Mouse (Mus musculus): Measurements from ENCODE around the gene Inhbe.

Inhbe gene

GRCm38 (mm10) chr10:127348957-127349356 lies 5.3 kb downstream of the Inhbe start:
- peak in 1 of 2 experiments; percentile 53 for DNase-seq (ENCODE audit: inconsistent age in 2 of 2, low spot score in 1 of 2)

GRCm38 (mm10) chr10:127346173-127346572 lies 8.0 kb downstream of the Inhbe start:
- no peak for DNase-seq (ENCODE audit: inconsistent age in 2 of 2, low spot score in 1 of 2)

- DNase-seq (ENCODE audit: inconsistent age in 2 of 2, low spot score in 1 of 2): no peak
These were observed 11.2 kb downstream of the Inhbe start for GRCm38 (mm10) chr10:127343029-127343428.

- DNase-seq (ENCODE audit: inconsistent age in 2 of 2, low spot score in 1 of 2): peak; percentile 82 to 95
These were observed 12.1 kb downstream of the Inhbe start, which contains the start of gene Gli1 for GRCm38 (mm10) chr10:127341891-127342639. TSS of gene Gli1 (minus strand) at chr10:127341974.

GRCm38 (mm10) chr10:127341360-127341690 lies 12.9 kb downstream of the Inhbe start:
- DNase-seq (ENCODE audit: inconsistent age in 2 of 2, low spot score in 1 of 2): peak in 1 of 2 experiments; percentile 33

GRCm38 (mm10) chr10:127340577-127341359 lies 13.4 kb downstream of the Inhbe start:
- DNase-seq (ENCODE audit: inconsistent age in 2 of 2, low spot score in 1 of 2): peak in 1 of 2 experiments; percentile 41

GRCm38 (mm10) chr10:127339683-127340576 lies 14.3 kb downstream of the Inhbe start:
- peak in 1 of 2 experiments; percentile 70 for DNase-seq (ENCODE audit: inconsistent age in 2 of 2, low spot score in 1 of 2)

- peak; percentile 87 to 96 for DNase-seq (ENCODE audit: inconsistent age in 2 of 2, low spot score in 1 of 2)
These were observed 15.1 kb downstream of the Inhbe start for GRCm38 (mm10) chr10:127338930-127339682.

GRCm38 (mm10) chr10:127337536-127338099 lies 16.6 kb downstream of the Inhbe start:
- DNase-seq (ENCODE audit: inconsistent age in 2 of 2, low spot score in 1 of 2): no peak

GRCm38 (mm10) chr10:127336952-127337351 lies 17.3 kb downstream of the Inhbe start:
- DNase-seq (ENCODE audit: inconsistent age in 2 of 2, low spot score in 1 of 2): no peak

- DNase-seq (ENCODE audit: inconsistent age in 2 of 2, low spot score in 1 of 2): no peak
These were observed 18.9 kb downstream of the Inhbe start for GRCm38 (mm10) chr10:127335271-127335670.

- DNase-seq (ENCODE audit: inconsistent age in 2 of 2, low spot score in 1 of 2): peak; percentile 11 to 47
These were observed 21.1 kb downstream of the Inhbe start for GRCm38 (mm10) chr10:127333152-127333551.

GRCm38 (mm10) chr10:127332211-127332874 lies 21.9 kb downstream of the Inhbe start:
- peak in 1 of 2 experiments; percentile 7 for DNase-seq (ENCODE audit: inconsistent age in 2 of 2, low spot score in 1 of 2)

GRCm38 (mm10) chr10:127330212-127330611 lies 24.0 kb downstream of the Inhbe start:
- DNase-seq (ENCODE audit: inconsistent age in 2 of 2, low spot score in 1 of 2): no peak

- no peak for DNase-seq (ENCODE audit: inconsistent age in 2 of 2, low spot score in 1 of 2)
These were observed 26.6 kb downstream of the Inhbe start for GRCm38 (mm10) chr10:127327461-127328145.

- DNase-seq (ENCODE audit: inconsistent age in 2 of 2, low spot score in 1 of 2): peak; percentile 55 to 71
These were observed 27.4 kb downstream of the Inhbe start for GRCm38 (mm10) chr10:127326828-127327227.

GRCm38 (mm10) chr10:127326017-127326801 lies 28.0 kb downstream of the Inhbe start:
- DNase-seq (ENCODE audit: inconsistent age in 2 of 2, low spot score in 1 of 2): peak in 1 of 2 experiments; percentile 78

- DNase-seq (ENCODE audit: inconsistent age in 2 of 2, low spot score in 1 of 2): no peak
These were observed 28.7 kb downstream of the Inhbe start for GRCm38 (mm10) chr10:127325454-127326016.

All from adrenal gland, adult (tissue).